Mouse (Mus musculus) frontal cortex, postnatal 36 days (tissue): ENCODE measurements at regions not wholly inside any gene's neighbourhood (a gene's known extent, or its start where the extent isn't known, plus 50 kb on each side); places are given as distances from the start of the nearest gene placed in this dataset.
"Not testable (repeated sequence)": the region's sequence is repeated elsewhere in the genome, so short reads cannot be mapped to it uniquely, and the experiment has no call there.

Experiments used
- DNase-seq, 2 experiments: peaks; one replicate each; pipeline ENCODE4 v3.0.0; 2022; ENCODE audit warnings: low spot score in 2 of 2

- DNase-seq = no peak
Measured at GRCm38 (mm10) chr1:177382596-177383190, 59.5 kb upstream of the Zbtb18 start.

DNA sequence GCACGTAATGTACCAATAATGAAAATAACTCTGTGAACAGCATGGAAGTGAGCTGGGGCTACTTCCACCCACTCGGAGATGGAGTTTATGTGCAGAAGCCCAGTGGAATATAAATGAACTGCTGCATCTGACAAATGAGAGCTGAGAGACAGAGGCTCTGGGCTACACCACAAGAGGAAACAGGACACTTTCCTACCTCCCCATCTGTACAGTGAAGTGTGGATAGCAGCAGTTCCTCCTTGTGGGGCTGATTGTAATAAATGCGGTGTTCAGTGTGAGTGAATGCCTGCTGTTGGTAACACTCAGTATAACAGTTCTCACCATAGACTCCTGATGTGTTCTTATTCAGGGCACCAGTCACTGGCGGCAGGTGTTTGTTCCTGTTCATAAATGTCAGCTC is 60.0 kb upstream of the Zbtb18 start:
- DNase-seq = peak in 1 of 2 experiments; percentile 67

- peak in 1 of 2 experiments; percentile 30 for DNase-seq
Measured at GRCm38 (mm10) chr1:177378112-177378511, 64.0 kb upstream of the Zbtb18 start.

DNA sequence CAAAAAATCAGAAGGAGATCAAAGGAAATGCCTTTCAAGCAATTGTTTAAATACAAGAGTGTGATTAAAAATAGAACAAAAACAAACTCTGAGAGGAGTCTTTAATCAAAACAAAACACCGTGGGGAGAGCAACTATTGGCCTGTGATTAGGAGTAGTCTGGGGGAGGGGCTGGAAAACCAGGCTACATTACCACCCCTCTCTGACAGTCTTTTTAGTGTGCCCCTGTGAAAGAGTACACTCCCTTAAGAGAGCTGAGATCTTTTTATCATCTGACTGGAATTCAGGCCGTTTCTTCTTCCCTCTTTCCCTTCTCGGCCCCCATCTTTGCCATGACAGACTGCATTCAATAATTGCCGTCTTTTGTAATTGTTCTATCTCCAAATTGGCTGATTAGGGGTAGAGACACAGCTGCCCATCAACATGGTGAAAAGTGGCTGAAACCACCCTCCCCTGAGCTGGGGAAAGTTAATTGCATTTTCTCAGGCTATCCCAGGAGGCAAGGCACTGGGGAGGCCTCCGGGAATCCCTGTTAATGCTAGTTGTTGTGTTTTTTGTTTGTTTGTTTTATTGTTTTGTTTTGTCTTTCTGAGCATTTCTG is 68.8 kb upstream of the Zbtb18 start:
- DNase-seq = no peak

DNA sequence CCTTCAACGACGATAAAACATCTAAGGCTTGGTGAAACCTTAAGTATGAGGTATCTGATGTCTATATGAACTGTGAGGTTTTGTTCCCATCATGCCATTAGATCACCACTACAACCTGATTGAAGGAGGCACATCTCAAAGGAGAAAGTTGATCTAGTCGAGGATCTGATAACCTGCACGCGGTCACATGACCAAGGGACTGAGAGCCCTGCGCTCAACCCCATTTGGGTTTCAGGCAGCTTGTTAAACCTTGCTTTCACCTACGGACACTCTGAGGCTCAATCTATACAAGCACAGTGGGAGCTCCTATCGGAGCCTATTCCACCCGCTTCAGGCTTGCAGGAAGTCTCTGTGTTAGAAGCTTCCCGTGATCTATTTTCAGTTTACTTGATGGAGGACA is 70.1 kb upstream of the Zbtb18 start:
- no peak for DNase-seq

GRCm38 (mm10) chr1:177367864-177368610 is 74.1 kb upstream of the Zbtb18 start:
- no peak for DNase-seq

DNA sequence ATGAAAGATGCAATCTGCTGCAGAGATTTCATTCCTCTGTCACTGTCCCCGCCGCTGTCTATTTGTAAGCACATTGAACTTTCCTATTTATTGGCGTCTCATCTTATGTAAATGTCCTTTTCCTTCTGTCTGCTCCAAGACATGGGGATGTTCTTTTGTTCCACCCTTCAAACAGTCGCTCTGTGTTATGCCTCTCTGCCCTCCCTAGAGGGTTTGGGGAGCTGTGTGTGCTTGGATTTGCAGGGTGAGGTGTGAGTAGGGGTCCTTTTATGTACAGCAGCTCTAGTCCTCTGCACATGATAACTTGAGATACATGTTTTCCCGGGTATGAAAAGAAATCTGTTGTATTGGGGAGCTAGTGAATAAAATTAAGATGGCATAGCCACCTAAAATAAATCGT is 75.2 kb upstream of the Zbtb18 start:
- DNase-seq = no peak

- DNase-seq = no peak
Measured at GRCm38 (mm10) chr1:177366475-177366874, 75.7 kb upstream of the Zbtb18 start.

GRCm38 (mm10) chr1:177364355-177364754 is 77.8 kb upstream of the Zbtb18 start:
- no peak for DNase-seq

DNA sequence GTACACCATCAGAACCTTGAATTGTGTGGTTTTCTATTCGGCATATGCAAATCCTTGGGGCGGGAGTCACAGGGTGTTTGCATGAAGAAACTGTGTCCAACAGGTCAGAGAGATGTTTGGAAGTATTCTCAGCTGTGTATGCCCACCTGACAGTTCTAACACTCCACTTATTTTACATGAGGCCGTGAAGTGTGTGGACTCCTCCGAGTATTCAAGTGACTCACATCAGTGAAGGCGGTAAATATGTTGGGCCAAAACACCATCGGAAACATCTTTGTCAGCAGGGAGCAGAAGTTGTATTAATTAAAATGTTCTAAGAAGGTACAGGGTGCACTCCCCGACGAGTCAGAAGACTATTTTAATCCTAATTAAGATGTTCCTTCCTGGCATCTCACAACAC is 79.8 kb upstream of the Zbtb18 start:
- DNase-seq = no peak

GRCm38 (mm10) chr1:177348400-177349092 is 90.5 kb upstream of the Akt3 start:
- DNase-seq = peak in 1 of 2 experiments; percentile 38

DNA sequence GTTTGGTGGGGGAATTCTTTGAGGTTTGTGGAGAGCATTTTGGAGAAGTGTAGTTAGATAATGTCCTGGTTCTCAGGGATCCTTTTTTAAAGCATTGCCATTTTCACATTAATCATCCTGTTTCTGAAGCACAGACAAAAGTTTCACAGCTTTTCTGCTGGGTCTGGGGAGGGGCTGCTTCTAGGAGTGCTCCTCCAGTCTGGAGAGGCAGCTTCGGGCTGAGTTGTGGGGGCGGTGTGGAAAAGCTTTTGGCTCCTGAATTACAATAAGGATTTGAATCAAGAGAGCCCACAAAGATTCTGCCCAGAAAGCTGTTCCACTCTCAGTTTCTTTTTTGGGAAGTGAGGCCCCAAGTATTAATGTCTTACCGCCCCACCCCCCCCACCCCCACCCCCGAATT is 89.2 kb upstream of the Akt3 start:
- DNase-seq = peak; percentile 76 to 88

DNA sequence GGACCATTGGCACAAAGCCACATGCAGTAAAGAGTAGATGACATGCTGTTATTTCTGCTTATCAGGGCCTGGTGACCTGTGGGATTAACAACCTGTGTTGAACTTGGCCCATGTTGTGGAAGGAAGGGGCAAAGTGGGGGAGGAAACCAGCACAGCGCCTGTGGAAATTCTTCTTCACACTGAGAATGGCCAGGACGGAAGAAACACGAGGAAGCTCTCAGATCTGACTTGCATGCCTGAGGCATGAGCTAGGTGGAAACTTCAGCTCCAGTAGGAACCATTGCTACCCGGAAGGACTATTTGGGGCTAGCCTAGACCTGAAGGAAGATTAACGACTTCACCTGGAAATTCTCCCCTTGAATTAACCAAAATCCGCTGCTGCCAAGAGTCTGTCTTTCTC is 88.5 kb upstream of the Akt3 start:
- no peak for DNase-seq

DNA sequence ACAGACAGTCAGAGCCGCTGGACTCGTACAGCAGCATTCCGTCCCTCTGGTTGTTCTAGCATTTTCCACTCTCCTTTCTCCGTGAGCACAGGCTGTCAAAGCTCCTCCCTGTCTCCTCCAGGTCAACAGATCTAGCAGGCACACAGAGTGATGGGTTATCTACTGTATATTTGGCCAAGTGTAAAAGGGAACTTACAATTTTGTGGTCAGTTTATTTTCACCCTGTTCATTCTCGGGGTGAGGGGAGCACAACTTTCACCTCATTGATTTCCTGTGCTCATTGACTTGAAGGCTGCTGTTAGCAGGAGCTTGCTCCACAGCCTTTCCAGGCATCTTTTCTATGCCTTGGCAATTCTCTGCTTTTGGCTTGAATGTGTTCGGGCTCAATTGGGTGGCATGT is 87.5 kb upstream of the Akt3 start:
- no peak for DNase-seq

DNA sequence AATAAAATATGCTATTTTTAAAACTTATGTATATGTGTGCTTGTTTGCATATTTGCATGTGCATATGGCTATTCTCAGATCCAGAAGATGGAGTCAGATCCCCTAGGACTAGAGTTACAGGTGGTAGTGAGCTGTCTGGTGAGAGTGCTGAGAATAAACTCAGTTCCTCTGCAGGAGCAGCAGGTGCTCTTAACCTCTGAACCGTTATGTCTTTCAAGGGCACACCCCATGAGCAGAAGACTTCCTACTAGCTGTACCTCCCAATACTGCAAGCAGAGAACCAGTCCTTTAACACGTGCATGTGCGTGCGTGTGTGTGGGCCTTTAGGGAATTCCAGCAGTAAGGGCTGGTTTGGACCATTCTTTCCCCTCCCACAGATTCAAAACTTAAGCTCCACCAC is 85.9 kb upstream of the Akt3 start:
- no peak for DNase-seq

GRCm38 (mm10) chr1:177343121-177343520 is 85.1 kb upstream of the Akt3 start:
- DNase-seq = no peak

GRCm38 (mm10) chr1:177340232-177340631 is 82.2 kb upstream of the Akt3 start:
- no peak for DNase-seq

- DNase-seq = not testable (repeated sequence)
Measured at GRCm38 (mm10) chr1:177339207-177339787, 81.3 kb upstream of the Akt3 start.

- DNase-seq = peak; percentile 72 to 74
Measured at GRCm38 (mm10) chr1:177338466-177339206, 80.6 kb upstream of the Akt3 start.

- DNase-seq = no peak
Measured at GRCm38 (mm10) chr1:177337756-177338155, 79.8 kb upstream of the Akt3 start.

DNA sequence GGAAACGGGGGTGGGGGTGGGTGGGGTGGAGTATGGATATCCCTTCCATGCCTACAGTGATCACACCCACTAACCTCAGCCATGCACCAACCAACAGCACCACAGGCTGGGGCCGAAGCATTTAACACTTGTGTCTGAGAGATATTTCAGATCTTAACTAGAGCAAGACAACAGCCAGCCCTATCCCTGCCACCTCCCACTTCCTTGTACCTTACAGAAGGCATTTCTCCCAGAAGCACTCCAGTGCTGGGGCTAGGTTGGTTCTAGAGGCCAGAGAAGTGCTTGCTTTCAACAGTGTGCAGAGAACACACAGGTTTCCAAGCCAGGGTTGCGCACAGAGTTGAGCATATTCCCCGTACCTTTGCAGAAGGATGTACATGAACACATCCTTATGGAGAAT is 79.1 kb upstream of the Akt3 start:
- DNase-seq = no peak
